Comparison of ENCODE assay signal across 9 mouse cellular contexts in genomic region chr17:21733049-21733448, GRCm38 (mm10). TPM values are rescaled to one million over a fixed set of nuclear protein-coding genes. Genes with fewer than 3 reads are reported as not detected.
A peak's percentile ranks its signal among the peaks of the same experiment; 100 is the strongest.
DNase-seq lines count a peak whose midpoint lies in the region; ATAC-seq and TF ChIP-seq lines count a peak whose summit lies in the region.
"Had no signal": no experiment of that assay in that cellular context is flagged by ENCODE, and none has a peak within 500 bp of the region (broad histone marks: within the 10 kb centered on the region; RNA-seq: fewer than 3 reads in every experiment).

No protein-coding gene starts in this region.

- no peak for DNase-seq in kidney, adult 18-20 months
- DNase-seq in midbrain, postnatal 0 days (ENCODE audit: low spot score), result no peak
- no peak for DNase-seq in left cerebral cortex, postnatal 4 days
- no peak for DNase-seq in thymus, postnatal 4 days
- DNase-seq in testis, postnatal 14 days (ENCODE audit: low spot score), result no peak

- peak overlapping the region; percentile 73 for H3K9ac ChIP-seq in kidney, embryonic 15.5 days
- peak overlapping the region; percentile 58; the same call in 1 of the 2 replicates for H3K9ac ChIP-seq in embryonic facial prominence, embryonic 12.5 days
- no peak overlapping the region for H3K9ac ChIP-seq in intestine, embryonic 15.5 days
- peak overlapping the region; percentile 83; the same call in 1 of the 2 replicates for H3K9ac ChIP-seq in midbrain, postnatal 0 days (replicated peaks; ENCODE audit: low read length, poor library complexity, severe bottlenecking)

- no peaks in the 10 kb centered on the region for H3K27me3 ChIP-seq in kidney, embryonic 15.5 days
- no peaks in the 10 kb centered on the region for H3K27me3 ChIP-seq in embryonic facial prominence, embryonic 12.5 days
- no peaks in the 10 kb centered on the region for H3K27me3 ChIP-seq in intestine, embryonic 15.5 days (replicated peaks)
- no peaks in the 10 kb centered on the region for H3K27me3 ChIP-seq in midbrain, postnatal 0 days (ENCODE audit: insufficient read depth, low read length)
- H3K27me3 ChIP-seq: Patski had no signal

- intact Hi-C loops in left cerebral cortex, postnatal 4 days (cut with DNase I), result no loop called here

- H3K27ac ChIP-seq in kidney, embryonic 15.5 days, result peak overlapping the region; percentile 93
- H3K27ac ChIP-seq in embryonic facial prominence, embryonic 12.5 days, result peak overlapping the region; percentile 51; the same call in 1 of the 2 replicates
- H3K27ac ChIP-seq in intestine, embryonic 15.5 days, result peak overlapping the region; percentile 73; the same call in 1 of the 2 replicates
- peak overlapping the region; percentile 85; the same call in 1 of the 2 replicates for H3K27ac ChIP-seq in midbrain, postnatal 0 days (ENCODE audit: low read depth, low read length)

- H3K4me1 ChIP-seq in kidney, embryonic 15.5 days, result peaks cover 8% of the 10 kb centered on the region
- H3K4me1 ChIP-seq in embryonic facial prominence, embryonic 12.5 days, result peaks cover 7% of the 10 kb centered on the region; the same call in 1 of the 2 replicates
- no peaks in the 10 kb centered on the region for H3K4me1 ChIP-seq in intestine, embryonic 15.5 days (replicated peaks)
- H3K4me1 ChIP-seq in midbrain, postnatal 0 days (ENCODE audit: insufficient read depth, low read length), result peaks cover 5% of the 10 kb centered on the region; the same call in 1 of the 2 replicates

- H3K9me3 ChIP-seq in kidney, embryonic 15.5 days (replicated peaks), result no peaks in the 10 kb centered on the region
- no peaks in the 10 kb centered on the region for H3K9me3 ChIP-seq in embryonic facial prominence, embryonic 12.5 days
- H3K9me3 ChIP-seq in intestine, embryonic 15.5 days, result no peaks in the 10 kb centered on the region
- H3K9me3 ChIP-seq in midbrain, postnatal 0 days (ENCODE audit: low read length), result no peaks in the 10 kb centered on the region

- H3K4me3 ChIP-seq in kidney, embryonic 15.5 days (replicated peaks), result peak overlapping the region; percentile 78
- H3K4me3 ChIP-seq in embryonic facial prominence, embryonic 12.5 days, result peak overlapping the region; percentile 56
- peak overlapping the region; percentile 58 for H3K4me3 ChIP-seq in intestine, embryonic 15.5 days (replicated peaks)
- H3K4me3 ChIP-seq in midbrain, postnatal 0 days (ENCODE audit: low read depth, low read length), result peak overlapping the region; percentile 76

- WGBS in kidney, embryonic 15.5 days, result 83% methylated on average over 4 of the region's 4 CpGs
- 84% methylated on average over 4 of the region's 4 CpGs for WGBS in embryonic facial prominence, embryonic 12.5 days
- 80% methylated on average over 4 of the region's 4 CpGs for WGBS in intestine, embryonic 15.5 days
- WGBS in midbrain, postnatal 0 days, result 85% methylated on average over 4 of the region's 4 CpGs

- H3K36me3 ChIP-seq in kidney, embryonic 15.5 days, result peaks cover 10% of the 10 kb centered on the region
- peaks cover 5% of the 10 kb centered on the region; the same call in 1 of the 2 replicates for H3K36me3 ChIP-seq in embryonic facial prominence, embryonic 12.5 days
- H3K36me3 ChIP-seq in intestine, embryonic 15.5 days, result 0 out of 2 replicates have a peak, but pooled peaks cover 4% of the 10 kb centered on the region
- no peaks in the 10 kb centered on the region for H3K36me3 ChIP-seq in midbrain, postnatal 0 days (ENCODE audit: insufficient read depth, low read length)

- TF ChIP-seq CTCF in midbrain, postnatal 0 days (IDR thresholded peaks at IDR 0.05), result no peak

- H3K4me2 ChIP-seq in kidney, embryonic 15.5 days, result peak overlapping the region; percentile 61
- peak overlapping the region; percentile 49 for H3K4me2 ChIP-seq in embryonic facial prominence, embryonic 12.5 days (replicated peaks)
- H3K4me2 ChIP-seq in intestine, embryonic 15.5 days (replicated peaks), result peak overlapping the region; percentile 46
- H3K4me2 ChIP-seq in midbrain, postnatal 0 days (ENCODE audit: low read depth, low read length, poor library complexity, severe bottlenecking), result peak overlapping the region; percentile 61

- no peak for ATAC-seq in kidney, embryonic 15.5 days (replicated peaks; ENCODE audit: low FRiP score)
- ATAC-seq in embryonic facial prominence, embryonic 12.5 days (ENCODE audit: insufficient number of reproducible peaks, insufficient read depth, low FRiP score, low TSS enrichment), result no peak
- ATAC-seq in intestine, embryonic 15.5 days, result no peak
- peak; percentile 41; the same call in 1 of the 2 replicates for ATAC-seq in midbrain, postnatal 0 days (ENCODE audit: low FRiP score)

RNA-seq across cellular contexts. Expression of gene Zfp229, which starts 2.5 kb away (rescaled TPM):
- 7.4 and 8.6 TPM in 2 replicates for polyA plus RNA-seq in kidney, embryonic 15.5 days (2015; fragmentation: Nextera tagmentation; extraction: Ambion mirVana)
- polyA plus RNA-seq in embryonic facial prominence, embryonic 12.5 days (2016; fragmentation: Nextera tagmentation; extraction: Ambion mirVana), result 8.2 and 8.8 TPM in 2 replicates
- polyA plus RNA-seq in intestine, embryonic 15.5 days (2015; fragmentation: Nextera tagmentation; extraction: Ambion mirVana), result 4.3 and 4.6 TPM in 2 replicates
- 11.7 and 15.3 TPM in 2 replicates for total RNA-seq in midbrain, postnatal 0 days (2014; rRNA removed)
- polyA plus RNA-seq in midbrain, postnatal 0 days (2015; fragmentation: Nextera tagmentation; extraction: Ambion mirVana), result 6.3 and 7.5 TPM in 2 replicates
- 10 to 100 TPM; 10.1 to 14.6 TPM for total RNA-seq in left cerebral cortex, postnatal 4 days (2021)

RNA-seq across cellular contexts. Expression of gene Zfp760, which starts 25.5 kb away (rescaled TPM):
- polyA plus RNA-seq in kidney, embryonic 15.5 days (2015; fragmentation: Nextera tagmentation; extraction: Ambion mirVana), result 12.8 and 14.8 TPM in 2 replicates
- polyA plus RNA-seq in embryonic facial prominence, embryonic 12.5 days (2016; fragmentation: Nextera tagmentation; extraction: Ambion mirVana), result 17.7 and 20.6 TPM in 2 replicates
- polyA plus RNA-seq in intestine, embryonic 15.5 days (2015; fragmentation: Nextera tagmentation; extraction: Ambion mirVana), result 7.7 and 8.6 TPM in 2 replicates
- 6.0 and 6.8 TPM in 2 replicates for total RNA-seq in midbrain, postnatal 0 days (2014; rRNA removed)
- 3.9 and 4.1 TPM in 2 replicates for polyA plus RNA-seq in midbrain, postnatal 0 days (2015; fragmentation: Nextera tagmentation; extraction: Ambion mirVana)
- 10 to 100 TPM; 13.6 to 15.9 TPM for total RNA-seq in left cerebral cortex, postnatal 4 days (2021)

RNA-seq across cellular contexts. Expression of gene Gm10226, which starts 41.4 kb away (rescaled TPM):
- 2.7 and 5.4 TPM in 2 replicates for polyA plus RNA-seq in kidney, embryonic 15.5 days (2015; fragmentation: Nextera tagmentation; extraction: Ambion mirVana)
- 8.3 and 10.9 TPM in 2 replicates for polyA plus RNA-seq in embryonic facial prominence, embryonic 12.5 days (2016; fragmentation: Nextera tagmentation; extraction: Ambion mirVana)
- 6.3 and 8.4 TPM in 2 replicates for polyA plus RNA-seq in intestine, embryonic 15.5 days (2015; fragmentation: Nextera tagmentation; extraction: Ambion mirVana)
- not detected in 2 replicates for total RNA-seq in midbrain, postnatal 0 days (2014; rRNA removed)
- polyA plus RNA-seq in midbrain, postnatal 0 days (2015; fragmentation: Nextera tagmentation; extraction: Ambion mirVana), result 7.2 and 7.7 TPM in 2 replicates
- total RNA-seq in left cerebral cortex, postnatal 4 days (2021), result 10 to 100 TPM in 1 of 2 experiments, 1 to 10 TPM in 1; 3.3 to 13.6 TPM
